Mouse (Mus musculus) yolk sac, embryonic 10.5 days (tissue): ENCODE results near the gene Naalad2.
A peak's percentile ranks its signal among the peaks of the same experiment; 100 is the strongest.
"Not testable (repeated sequence)": the region's sequence is repeated elsewhere in the genome, so short reads cannot be mapped to it uniquely, and the experiment has no call there.

Source experiments
- DNase-seq: peaks from one replicate; pipeline ENCODE4 v3.0.0-alpha.2; 2017; ENCODE audit warnings: low spot score

The Naalad2 gene

DNA sequence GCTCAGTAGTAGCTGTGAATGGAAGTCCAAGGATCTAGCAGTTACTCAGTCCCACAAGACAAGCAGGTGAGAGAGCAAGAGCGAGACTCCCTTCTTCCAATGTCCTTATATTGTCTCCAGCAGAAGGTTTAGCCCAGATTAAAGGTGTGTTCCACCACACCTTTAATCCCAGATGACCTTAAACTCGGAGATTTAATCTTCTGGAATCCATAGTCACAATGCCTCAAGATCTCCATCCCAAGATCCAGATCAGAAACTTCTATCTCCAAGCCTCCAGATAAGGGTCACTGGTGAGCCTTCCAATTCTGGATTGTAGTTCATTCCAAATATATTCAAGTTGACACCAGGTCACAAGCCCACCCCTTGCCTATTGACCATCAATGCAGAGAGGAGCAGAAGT lies at the start of gene Naalad2:
Naalad2 (minus strand) TSS at position 101 of the 400 bp plus-strand sequence.
- not testable (repeated sequence) for DNase-seq

GRCm38 (mm10) chr9:18431687-18432086 lies 28.9 kb upstream of the Naalad2 start:
- DNase-seq = no peak

GRCm38 (mm10) chr9:18430354-18430753 lies 27.6 kb upstream of the Naalad2 start, which contains the start of gene Mbd3l2:
TSS of gene Mbd3l2 (plus strand) at chr9:18430654.
- DNase-seq = no peak

GRCm38 (mm10) chr9:18412371-18412770 lies 9.6 kb upstream of the Naalad2 start:
- DNase-seq = not testable (repeated sequence)

- DNase-seq = no peak
Observed at GRCm38 (mm10) chr9:18404118-18404517, 1.3 kb upstream of the Naalad2 start, which contains the start of gene Ubtfl1. TSS of gene Ubtfl1 (plus strand) at chr9:18404418.

DNA sequence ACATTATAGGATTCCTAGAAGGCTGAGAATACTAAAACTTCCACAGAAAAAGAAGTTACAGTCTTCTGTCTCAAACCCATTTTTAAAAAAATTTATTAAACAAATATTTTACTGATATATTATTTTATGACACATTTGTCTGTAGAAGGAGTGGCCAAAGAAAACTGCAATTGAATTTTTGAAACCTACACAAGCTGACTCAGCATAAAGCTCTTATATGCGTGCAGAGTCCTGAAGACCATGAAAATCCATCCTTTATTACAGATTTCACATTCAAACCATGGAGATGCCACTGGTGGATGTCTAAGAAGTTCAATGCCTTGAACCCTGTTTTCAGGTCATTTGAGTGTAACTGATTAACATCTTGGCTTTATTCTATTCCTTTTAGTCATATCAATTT lies 3.2 kb downstream of the Naalad2 start:
- DNase-seq = no peak

DNA sequence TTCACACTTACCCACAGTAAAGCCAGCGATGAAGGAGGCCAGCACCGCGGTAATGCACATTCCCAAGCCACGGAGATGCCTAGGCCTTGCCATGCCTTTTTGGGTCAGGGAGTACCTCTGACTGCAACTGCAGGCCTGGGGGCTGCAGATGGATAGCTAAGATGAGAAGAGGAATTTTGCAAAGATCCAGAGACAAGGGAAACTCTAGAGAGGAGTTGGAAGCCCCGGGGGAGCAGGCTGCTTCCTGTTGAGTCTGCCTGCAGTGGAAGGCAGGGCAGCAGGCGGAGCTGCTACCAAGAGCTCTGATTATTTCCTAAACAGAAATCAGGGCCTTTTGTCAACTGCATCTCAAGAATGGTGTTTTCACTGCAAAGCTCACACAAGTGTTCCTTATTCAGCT lies 17.0 kb downstream of the Naalad2 start:
- peak; percentile 2 for DNase-seq

- DNase-seq = not testable (repeated sequence)
Observed at GRCm38 (mm10) chr9:18373026-18373425, 29.8 kb downstream of the Naalad2 start.

DNA sequence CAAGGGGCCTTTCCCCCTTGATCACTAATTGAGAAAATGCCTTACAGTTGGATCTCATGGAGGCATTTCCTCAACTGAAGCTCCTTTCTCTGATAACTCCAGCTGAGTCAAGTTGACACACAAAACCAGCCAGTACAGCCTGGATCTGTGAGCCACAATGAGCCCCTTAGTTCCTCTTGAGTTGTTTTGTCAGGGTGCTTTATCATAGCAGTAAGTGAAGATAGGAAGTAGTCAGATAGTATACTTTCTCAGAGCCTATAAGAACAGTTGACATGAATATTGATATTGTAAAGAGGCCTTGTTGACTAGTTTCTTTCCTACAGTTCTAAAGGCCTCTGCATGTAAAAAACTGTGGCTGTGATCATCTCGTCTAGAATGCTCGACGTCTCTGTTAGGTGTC lies 82.8 kb downstream of the Naalad2 start:
- DNase-seq = no peak

- no peak for DNase-seq
Observed at GRCm38 (mm10) chr9:18298301-18298700, 104.5 kb downstream of the Naalad2 start.

DNA sequence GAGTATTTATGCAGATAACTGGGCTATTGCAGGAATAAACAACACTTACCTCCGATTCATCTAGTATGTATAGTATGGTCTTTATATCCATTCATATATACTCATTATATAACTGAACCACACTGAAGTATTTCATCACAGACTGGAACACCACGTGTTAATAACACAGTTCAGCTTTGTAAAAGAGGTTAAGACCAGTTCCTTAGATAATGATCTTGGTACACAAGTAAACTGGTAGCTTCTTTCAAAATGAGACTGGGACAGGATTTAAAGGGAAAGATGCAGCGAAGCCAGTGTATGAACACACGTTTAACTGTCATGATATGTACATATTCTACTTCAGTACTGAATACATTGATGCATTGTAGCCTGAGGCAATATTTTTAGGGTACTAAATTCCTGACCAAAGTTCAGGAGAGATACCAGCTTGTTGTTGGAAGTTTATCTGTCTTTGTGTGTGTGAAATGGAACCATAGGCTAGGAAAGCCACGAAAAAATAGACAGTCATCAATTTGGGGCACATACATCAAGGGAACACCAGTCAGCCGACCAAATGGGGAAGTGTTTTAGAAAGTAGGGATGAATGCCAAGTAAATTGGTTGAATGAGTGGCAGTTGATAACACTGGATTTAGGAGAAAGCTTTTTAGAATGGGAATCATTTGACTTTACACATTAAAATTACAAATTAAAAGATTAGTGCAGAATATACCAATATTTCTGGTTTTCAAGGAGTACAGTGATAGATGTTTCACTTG lies 109.6 kb downstream of the Naalad2 start:
- DNase-seq = no peak

DNA sequence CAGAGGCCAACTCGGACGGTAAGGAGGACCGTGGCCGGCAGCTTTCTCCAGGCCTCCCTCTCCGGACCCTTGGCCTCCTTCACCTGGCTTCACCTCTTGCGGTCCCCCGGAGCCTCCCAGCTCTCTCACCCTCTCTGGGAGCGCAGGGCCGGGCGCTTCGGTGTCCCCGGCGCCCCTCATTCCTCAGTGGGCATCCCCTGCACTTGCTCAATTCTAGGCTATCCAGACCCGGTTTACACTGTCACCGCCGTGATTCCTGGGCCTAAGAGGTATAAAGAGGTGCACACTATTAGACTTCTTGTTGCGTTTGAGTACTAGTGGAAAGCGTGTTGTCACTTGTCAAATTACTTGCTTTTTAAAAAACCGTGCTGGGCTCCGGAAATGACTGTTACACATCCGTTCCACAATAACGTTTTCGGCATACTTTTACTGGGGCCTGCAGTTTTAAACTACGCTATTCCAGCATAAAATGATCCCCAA lies 110.3 kb downstream of the Naalad2 start:
- no peak for DNase-seq

GRCm38 (mm10) chr9:18291571-18292429 lies 111.0 kb downstream of the Naalad2 start, which contains the start of gene Chordc1:
TSS of gene Chordc1 (plus strand) at chr9:18292125.
- peak; percentile 94 for DNase-seq

GRCm38 (mm10) chr9:18278693-18279092 lies 124.1 kb downstream of the Naalad2 start:
- DNase-seq = not testable (repeated sequence)

GRCm38 (mm10) chr9:18277497-18277896 lies 125.3 kb downstream of the Naalad2 start:
- DNase-seq = no peak

DNA sequence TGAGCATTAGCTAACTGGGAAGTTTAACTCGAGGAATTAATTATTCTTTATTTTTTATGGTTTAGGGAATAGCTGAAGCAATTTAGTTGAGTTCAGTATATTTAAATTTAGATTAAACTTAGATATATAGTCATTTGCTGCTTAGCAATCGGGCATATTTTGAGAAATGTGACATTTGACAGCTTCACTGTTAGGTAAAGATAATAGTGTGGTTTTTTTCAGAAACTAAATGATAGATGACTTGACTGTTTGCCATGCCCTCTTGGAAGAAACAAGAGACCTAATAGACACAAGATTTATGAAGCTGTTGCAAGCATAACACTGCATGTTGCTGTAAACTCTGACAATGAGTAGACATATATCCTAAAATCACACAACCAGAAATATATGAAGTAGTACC lies 126.0 kb downstream of the Naalad2 start:
- no peak for DNase-seq

GRCm38 (mm10) chr9:18275901-18276300 lies 126.9 kb downstream of the Naalad2 start:
- no peak for DNase-seq
